Mouse (Mus musculus) central nervous system, embryonic 14 days (tissue): Measurements from ENCODE around the gene Col5a1. TPM values are rescaled to one million over a fixed set of nuclear protein-coding genes. Genes with fewer than 3 reads are reported as not detected.

ENCODE experiments used
- polyA plus RNA-seq: library from polyadenylated mRNA; depleted of rRNA; stranded (reverse); fragments of >200 nt; gene quantifications from 2 replicates; pipeline ENCODE4 v1.2.3, GENCODE M21; 2012; rRNA removed

Col5a1 gene
- polyA plus RNA-seq: 21.5 and 70.8 TPM in 2 replicates

GRCm38 (mm10) chr2:27886148-27886551 is at the start of gene Col5a1:
Gene Col5a1 (plus strand): TSS chr2:27886425.

DNA sequence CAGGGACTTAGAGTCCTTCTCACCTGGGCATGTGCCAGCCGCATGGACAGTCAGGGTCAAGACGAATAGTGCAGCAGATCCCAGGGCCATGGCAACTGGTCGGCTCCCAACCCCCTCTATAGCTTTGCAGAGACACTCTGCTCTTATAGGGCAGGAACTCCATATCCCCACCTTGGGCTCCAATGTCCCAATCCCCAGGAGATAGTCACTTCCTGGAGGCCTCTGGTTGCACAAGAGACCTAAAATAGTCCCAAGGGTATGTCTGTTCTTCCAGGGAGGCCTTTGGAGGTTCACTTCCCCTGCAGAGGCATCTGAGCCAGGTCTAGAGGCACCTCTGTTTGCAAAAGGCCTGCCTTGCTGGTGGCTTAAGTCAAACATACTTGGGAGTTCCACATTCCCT is 198.5 kb downstream of the Col5a1 start, which contains the start of gene Fcnb:
Gene Fcnb (minus strand): TSS at position 118 of the 400 bp plus-strand sequence.

Other genes with a start within 250 kb of the Col5a1 start
- 14.0 and 20.5 TPM in 2 replicates for gene Rxra, start 210.0 kb upstream of the Col5a1 start, polyA plus RNA-seq
- gene Fcnb, start 198.5 kb downstream of the Col5a1 start, polyA plus RNA-seq: 0.16 and 0.25 TPM in 2 replicates